31 mouse cellular contexts compared by ENCODE assay signal in the genomic region with DNA sequence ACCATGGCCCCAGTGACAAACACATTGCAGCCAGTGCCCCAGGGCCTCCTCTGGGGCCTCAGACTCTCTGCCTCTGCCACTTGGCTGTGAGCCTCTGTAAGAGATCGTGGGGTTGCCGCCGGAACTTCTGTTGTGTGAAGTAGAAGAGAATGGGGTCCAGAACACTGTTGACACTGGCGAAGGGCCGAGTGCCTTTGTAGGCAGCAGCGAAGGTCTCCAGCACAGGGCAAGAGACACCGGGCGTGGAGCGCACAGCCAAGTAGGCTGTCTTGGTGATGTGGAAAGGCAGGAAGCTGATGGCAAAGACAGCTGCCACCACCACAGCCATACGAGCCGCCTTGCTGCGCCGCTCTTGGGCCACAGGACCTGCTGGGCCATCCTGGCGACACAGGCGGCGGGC. TPM values are rescaled to one million over a fixed set of nuclear protein-coding genes. Genes with fewer than 3 reads are reported as not detected.
DNase-seq lines count a peak whose midpoint lies in the region; ATAC-seq and TF ChIP-seq lines count a peak whose summit lies in the region.
"Had no signal": no experiment of that assay in that cellular context is flagged by ENCODE, and none has a peak within 500 bp of the region (broad histone marks: within the 10 kb centered on the region; RNA-seq: fewer than 3 reads in every experiment).

No protein-coding gene starts in this region.

- no peaks in the 10 kb centered on the region for H3K36me3 ChIP-seq in hindbrain, postnatal 0 days (ENCODE audit: insufficient read depth, low read length)
- H3K36me3 ChIP-seq in hindbrain, embryonic 14.5 days (replicated peaks; ENCODE audit: control insufficient read depth, insufficient read depth): no peaks in the 10 kb centered on the region
- no peaks in the 10 kb centered on the region for H3K36me3 ChIP-seq in lung, postnatal 0 days (ENCODE audit: insufficient read depth, low read length)
- H3K36me3 ChIP-seq: embryonic facial prominence, embryonic 10.5 days; embryonic facial prominence, embryonic 15.5 days; heart, embryonic 12.5 days; hindbrain, embryonic 15.5 days; intestine, embryonic 15.5 days; liver, embryonic 12.5 days; midbrain, embryonic 12.5 days; neural tube, embryonic 15.5 days had no signal

- DNase-seq in hindbrain, postnatal 0 days (ENCODE audit: low spot score): peak; percentile 68
- DNase-seq in hindbrain, embryonic 14.5 days (ENCODE audit: low spot score): no peak
- DNase-seq in lung, postnatal 36 days: peak; percentile 42
- no peak for DNase-seq in lung, postnatal 0 days (ENCODE audit: low spot score)
- DNase-seq in ES-CJ7 (ENCODE audit: low read depth, low spot score): peak; percentile 26
- peak; percentile 6 for DNase-seq in adipocyte (ENCODE audit: low spot score)
- no peak for DNase-seq in gastrocnemius, adult 8-10 months (ENCODE audit: low spot score in 2 of 2)
- DNase-seq in layer of hippocampus, adult 11-12 months (ENCODE audit: low spot score): no peak
- DNase-seq: adrenal gland, adult 2 months; B cell, adult 2 months; cerebellum, adult 11 months; cerebellum, adult 9-11 months; gastrocnemius, postnatal 36 days; heart, postnatal 4 days; kidney, adult 8-10 months; kidney, postnatal 10 days; layer of hippocampus, adult 9-11 months; liver, postnatal 0 days; lung, postnatal 14 days; right cerebral cortex, postnatal 25 days; thymus, postnatal 14 days had no signal

- H3K9me3 ChIP-seq in hindbrain, postnatal 0 days (ENCODE audit: low read length): no peaks in the 10 kb centered on the region
- no peaks in the 10 kb centered on the region for H3K9me3 ChIP-seq in hindbrain, embryonic 14.5 days (ENCODE audit: control insufficient read depth, low read length)
- no peaks in the 10 kb centered on the region for H3K9me3 ChIP-seq in lung, postnatal 0 days (ENCODE audit: low read length)
- H3K9me3 ChIP-seq: embryonic facial prominence, embryonic 10.5 days; embryonic facial prominence, embryonic 15.5 days; heart, embryonic 12.5 days; hindbrain, embryonic 15.5 days; intestine, embryonic 15.5 days; liver, embryonic 12.5 days; midbrain, embryonic 12.5 days; neural tube, embryonic 15.5 days had no signal

- peaks cover 5% of the 10 kb centered on the region; the same call in 1 of the 2 replicates for H3K27me3 ChIP-seq in hindbrain, postnatal 0 days (ENCODE audit: insufficient read depth, low read length)
- H3K27me3 ChIP-seq in hindbrain, embryonic 14.5 days (ENCODE audit: control insufficient read depth, insufficient read depth, low read length): peaks cover 3% of the 10 kb centered on the region; the same call in 1 of the 2 replicates
- no peaks in the 10 kb centered on the region for H3K27me3 ChIP-seq in lung, postnatal 0 days (replicated peaks; ENCODE audit: insufficient read depth, low read length)
- H3K27me3 ChIP-seq: embryonic facial prominence, embryonic 15.5 days; intestine, embryonic 15.5 days had no signal

- no peaks in the 10 kb centered on the region for H3K4me1 ChIP-seq in hindbrain, postnatal 0 days (ENCODE audit: insufficient read depth, low read length)
- H3K4me1 ChIP-seq in hindbrain, embryonic 14.5 days (replicated peaks; ENCODE audit: control insufficient read depth, insufficient read depth, low read length): no peaks in the 10 kb centered on the region
- 0 out of 2 replicates have a peak, but pooled peaks cover 2% of the 10 kb centered on the region for H3K4me1 ChIP-seq in lung, postnatal 0 days (ENCODE audit: insufficient read depth, low read depth, low read length)

- no peak overlapping the region for H3K4me2 ChIP-seq in hindbrain, postnatal 0 days (ENCODE audit: low read depth, low read length)
- H3K4me2 ChIP-seq in hindbrain, embryonic 14.5 days (replicated peaks): no peak overlapping the region
- H3K4me2 ChIP-seq in lung, postnatal 0 days (replicated peaks; ENCODE audit: low read depth, low read length): no peak overlapping the region
- H3K4me2 ChIP-seq: embryonic facial prominence, embryonic 15.5 days; heart, embryonic 12.5 days; hindbrain, embryonic 15.5 days; intestine, embryonic 15.5 days; liver, embryonic 12.5 days; midbrain, embryonic 12.5 days; neural tube, embryonic 15.5 days had no signal

- no peak overlapping the region for H3K9ac ChIP-seq in hindbrain, postnatal 0 days (replicated peaks; ENCODE audit: low read length)
- H3K9ac ChIP-seq in hindbrain, embryonic 14.5 days: no peak overlapping the region
- no peak overlapping the region for H3K9ac ChIP-seq in lung, postnatal 0 days (replicated peaks; ENCODE audit: low read depth)
- H3K9ac ChIP-seq: embryonic facial prominence, embryonic 15.5 days; heart, embryonic 12.5 days; hindbrain, embryonic 15.5 days; intestine, embryonic 15.5 days; liver, embryonic 12.5 days; liver, postnatal 0 days; midbrain, embryonic 12.5 days; neural tube, embryonic 15.5 days had no signal

- no peak for TF ChIP-seq CTCF in hindbrain, postnatal 0 days (IDR thresholded peaks at IDR 0.05; ENCODE audit: low read depth)
- TF ChIP-seq CTCF in lung, postnatal 0 days (IDR thresholded peaks at IDR 0.05): no peak

- 0 out of 2 replicates have a peak, but pooled peaks have one; percentile 19 for ATAC-seq in hindbrain, postnatal 0 days
- no peak for ATAC-seq in hindbrain, embryonic 14.5 days (ENCODE audit: low FRiP score)
- ATAC-seq in lung, postnatal 0 days: no peak
- ATAC-seq: forebrain, embryonic 14.5 days; intestine, embryonic 15.5 days; liver, embryonic 12.5 days; liver, postnatal 0 days had no signal

- H3K4me3 ChIP-seq in hindbrain, postnatal 0 days (ENCODE audit: low read length): no peak overlapping the region
- no peak overlapping the region for H3K4me3 ChIP-seq in hindbrain, embryonic 14.5 days (replicated peaks; ENCODE audit: low read length)
- no peak overlapping the region for H3K4me3 ChIP-seq in lung, postnatal 0 days (ENCODE audit: low read depth, low read length)
- H3K4me3 ChIP-seq: embryonic facial prominence, embryonic 10.5 days; embryonic facial prominence, embryonic 15.5 days; heart, adult 2 months; heart, embryonic 12.5 days; hindbrain, embryonic 15.5 days; intestine, embryonic 15.5 days; liver, embryonic 12.5 days; midbrain, embryonic 12.5 days; neural tube, embryonic 15.5 days had no signal

- 65% methylated on average over 16 of the region's 16 CpGs for WGBS in hindbrain, postnatal 0 days
- WGBS in hindbrain, embryonic 14.5 days: 80% methylated on average over 16 of the region's 16 CpGs
- WGBS in lung, postnatal 0 days: 70% methylated on average over 16 of the region's 16 CpGs

- no peak for TF ChIP-seq EP300 in lung, postnatal 0 days (IDR thresholded peaks at IDR 0.05)

- no peak overlapping the region for H3K27ac ChIP-seq in hindbrain, postnatal 0 days
- no peak overlapping the region for H3K27ac ChIP-seq in hindbrain, embryonic 14.5 days
- H3K27ac ChIP-seq in lung, postnatal 0 days (ENCODE audit: low read length): no peak overlapping the region
- H3K27ac ChIP-seq: embryonic facial prominence, embryonic 10.5 days; embryonic facial prominence, embryonic 15.5 days; heart, adult 2 months; hindbrain, embryonic 15.5 days; intestine, embryonic 15.5 days; liver, embryonic 12.5 days; midbrain, embryonic 12.5 days; neural tube, embryonic 15.5 days had no signal

RNA-seq across cellular contexts. Expression of gene Arhgef17, which starts 6.2 kb away (rescaled TPM):
- total RNA-seq in hindbrain, postnatal 0 days (2014; rRNA removed): 72.3 and 74.5 TPM in 2 replicates
- polyA plus RNA-seq in hindbrain, postnatal 0 days (2015; fragmentation: Nextera tagmentation; extraction: Ambion mirVana): 8.1 and 10.1 TPM in 2 replicates
- polyA plus RNA-seq in hindbrain, embryonic 14.5 days (2014; fragmentation: Nextera tagmentation; extraction: Ambion mirVana): 15.5 and 19.5 TPM in 2 replicates
- polyA plus RNA-seq in lung, postnatal 0 days (2015; fragmentation: Nextera tagmentation; extraction: Ambion mirVana): 5.8 and 7.0 TPM in 2 replicates
- total RNA-seq in gastrocnemius, adult 8-10 months (2022): 10 to 100 TPM; 33.5 to 44.3 (median 38.1) TPM

RNA-seq across cellular contexts. Expression of gene P2ry6, which starts 36.3 kb away (rescaled TPM):
- 1.5 and 3.5 TPM in 2 replicates for total RNA-seq in hindbrain, postnatal 0 days (2014; rRNA removed)
- polyA plus RNA-seq in hindbrain, postnatal 0 days (2015; fragmentation: Nextera tagmentation; extraction: Ambion mirVana): 3.4 and 3.6 TPM in 2 replicates
- polyA plus RNA-seq in hindbrain, embryonic 14.5 days (2014; fragmentation: Nextera tagmentation; extraction: Ambion mirVana): 2.6 and 3.5 TPM in 2 replicates
- 9.9 and 11.2 TPM in 2 replicates for polyA plus RNA-seq in lung, postnatal 0 days (2015; fragmentation: Nextera tagmentation; extraction: Ambion mirVana)
- 1 to 10 TPM in 2 of 4 experiments, under 1 TPM in 2; 0.53 to 1.2 (median 0.94) TPM for total RNA-seq in gastrocnemius, adult 8-10 months (2022)

Comparison
In these comparisons a context has a peak if more than half of its experiments do, and no peak if none do; other contexts are left out.
1. DNase-seq: peak in hindbrain, postnatal 0 days (single experiment), lung, postnatal 36 days (single experiment), ES-CJ7 (single experiment) and adipocyte (single experiment); none in hindbrain, embryonic 14.5 days (single experiment), lung, postnatal 0 days (single experiment), gastrocnemius, adult 8-10 months (0 of 2) and layer of hippocampus, adult 11-12 months (single experiment).